Mouse (Mus musculus): ENCODE measurements around the gene Oxnad1. TPM values are rescaled to one million over a fixed set of nuclear protein-coding genes. Genes with fewer than 3 reads are reported as not detected.
"Not testable (repeated sequence)": the region's sequence is repeated elsewhere in the genome, so short reads cannot be mapped to it uniquely, and the experiment has no call there.

Gene Oxnad1
- polyA plus RNA-seq, 1 experiment from 2014 or later: 19.3 TPM

- H3K27ac ChIP-seq (replicated peaks; ENCODE audit: low read depth, low read length): no peak overlapping the region
- H3K4me2 ChIP-seq (ENCODE audit: low read depth, low read length): no peak overlapping the region
- no peaks in the 10 kb centered on the region for H3K9me3 ChIP-seq (replicated peaks; ENCODE audit: control insufficient read depth, low read length)
- no peak for ATAC-seq (replicated peaks; ENCODE audit: insufficient number of reproducible peaks, low FRiP score, low TSS enrichment, low read depth)
- DNase-seq (ENCODE audit: low spot score): peak; percentile 33
- H3K9ac ChIP-seq (replicated peaks; ENCODE audit: low read length): no peak overlapping the region
- H3K4me1 ChIP-seq (ENCODE audit: control insufficient read depth, insufficient read depth, low read length): no peaks in the 10 kb centered on the region
- no peaks in the 10 kb centered on the region for H3K27me3 ChIP-seq (ENCODE audit: control insufficient read depth, insufficient read depth, low read length)
- 61% methylated on average over 2 of the region's 2 CpGs for WGBS
- no peaks in the 10 kb centered on the region for H3K36me3 ChIP-seq (replicated peaks; ENCODE audit: control insufficient read depth, insufficient read depth, low read depth, low read length)
- no peak overlapping the region for H3K4me3 ChIP-seq (ENCODE audit: low read depth, low read length)
Measured at GRCm38 (mm10) chr14:32134293-32134692, 49.1 kb downstream of the Oxnad1 start.

GRCm38 (mm10) chr14:32136467-32136866 is 51.3 kb downstream of the Oxnad1 start:
- not testable (repeated sequence) for ATAC-seq (replicated peaks; ENCODE audit: insufficient number of reproducible peaks, low FRiP score, low TSS enrichment, low read depth); H3K9me3 ChIP-seq (replicated peaks; ENCODE audit: control insufficient read depth, low read length); H3K27me3 ChIP-seq (ENCODE audit: control insufficient read depth, insufficient read depth, low read length); DNase-seq (ENCODE audit: low spot score); H3K4me3 ChIP-seq (ENCODE audit: low read depth, low read length); H3K9ac ChIP-seq (replicated peaks; ENCODE audit: low read length); H3K27ac ChIP-seq (replicated peaks; ENCODE audit: low read depth, low read length); H3K4me2 ChIP-seq (ENCODE audit: low read depth, low read length); H3K36me3 ChIP-seq (replicated peaks; ENCODE audit: control insufficient read depth, insufficient read depth, low read depth, low read length); H3K4me1 ChIP-seq (ENCODE audit: control insufficient read depth, insufficient read depth, low read length)
- WGBS: 60% methylated on average over 3 of the region's 3 CpGs

GRCm38 (mm10) chr14:32140359-32140965 is 55.3 kb downstream of the Oxnad1 start:
- ATAC-seq (replicated peaks; ENCODE audit: insufficient number of reproducible peaks, low FRiP score, low TSS enrichment, low read depth) (no peak), DNase-seq (ENCODE audit: low spot score) (no peak)
- Histone ChIP-seq H3K27ac (replicated peaks; ENCODE audit: low read depth, low read length) (no peak overlapping the region), H3K4me3 (ENCODE audit: low read depth, low read length) (no peak overlapping the region), H3K9ac (replicated peaks; ENCODE audit: low read length) (no peak overlapping the region), H3K9me3 (replicated peaks; ENCODE audit: control insufficient read depth, low read length) (no peaks in the 10 kb centered on the region), H3K4me1 (ENCODE audit: control insufficient read depth, insufficient read depth, low read length) (no peaks in the 10 kb centered on the region), H3K27me3 (ENCODE audit: control insufficient read depth, insufficient read depth, low read length) (no peaks in the 10 kb centered on the region), H3K36me3 (replicated peaks; ENCODE audit: control insufficient read depth, insufficient read depth, low read depth, low read length) (no peaks in the 10 kb centered on the region), H3K4me2 (ENCODE audit: low read depth, low read length) (no peak overlapping the region)
- WGBS: 73% methylated on average over 5 of the region's 5 CpGs

GRCm38 (mm10) chr14:32141723-32142122 is 56.5 kb downstream of the Oxnad1 start, which contains the start of gene Msmb:
TSS of gene Msmb (plus strand) at chr14:32142023.
- H3K4me1 ChIP-seq (ENCODE audit: control insufficient read depth, insufficient read depth, low read length): no peaks in the 10 kb centered on the region
- H3K9ac ChIP-seq (replicated peaks; ENCODE audit: low read length): no peak within 1 kb of the TSS
- no peaks in the 10 kb centered on the region for H3K36me3 ChIP-seq (replicated peaks; ENCODE audit: control insufficient read depth, insufficient read depth, low read depth, low read length)
- ATAC-seq (replicated peaks; ENCODE audit: insufficient number of reproducible peaks, low FRiP score, low TSS enrichment, low read depth): no peak
- H3K27me3 ChIP-seq (ENCODE audit: control insufficient read depth, insufficient read depth, low read length): no peaks in the 10 kb centered on the region
- no peak for DNase-seq (ENCODE audit: low spot score)
- no peak within 1 kb of the TSS for H3K27ac ChIP-seq (replicated peaks; ENCODE audit: low read depth, low read length)
- no peaks in the 10 kb centered on the region for H3K9me3 ChIP-seq (replicated peaks; ENCODE audit: control insufficient read depth, low read length)
- no peak within 1 kb of the TSS for H3K4me3 ChIP-seq (ENCODE audit: low read depth, low read length)
- no peak within 1 kb of the TSS for H3K4me2 ChIP-seq (ENCODE audit: low read depth, low read length)
- 88% methylated on average over 5 of the region's 5 CpGs for WGBS

- Histone ChIP-seq H3K4me3 (ENCODE audit: low read depth, low read length) (no peak overlapping the region), H3K36me3 (replicated peaks; ENCODE audit: control insufficient read depth, insufficient read depth, low read depth, low read length) (no peaks in the 10 kb centered on the region), H3K9me3 (replicated peaks; ENCODE audit: control insufficient read depth, low read length) (no peaks in the 10 kb centered on the region), H3K27ac (replicated peaks; ENCODE audit: low read depth, low read length) (no peak overlapping the region), H3K27me3 (ENCODE audit: control insufficient read depth, insufficient read depth, low read length) (no peaks in the 10 kb centered on the region), H3K4me1 (ENCODE audit: control insufficient read depth, insufficient read depth, low read length) (no peaks in the 10 kb centered on the region), H3K4me2 (ENCODE audit: low read depth, low read length) (no peak overlapping the region), H3K9ac (replicated peaks; ENCODE audit: low read length) (no peak overlapping the region)
- ATAC-seq (replicated peaks; ENCODE audit: insufficient number of reproducible peaks, low FRiP score, low TSS enrichment, low read depth): no peak
- DNase-seq (ENCODE audit: low spot score): no peak
Measured at GRCm38 (mm10) chr14:32144734-32145133, 59.6 kb downstream of the Oxnad1 start.

GRCm38 (mm10) chr14:32145401-32145800 is 60.2 kb downstream of the Oxnad1 start:
- 67% methylated on average over 4 of the region's 4 CpGs for WGBS
- Histone ChIP-seq H3K4me1 (ENCODE audit: control insufficient read depth, insufficient read depth, low read length) (no peaks in the 10 kb centered on the region), H3K9ac (replicated peaks; ENCODE audit: low read length) (no peak overlapping the region), H3K27ac (replicated peaks; ENCODE audit: low read depth, low read length) (no peak overlapping the region), H3K36me3 (replicated peaks; ENCODE audit: control insufficient read depth, insufficient read depth, low read depth, low read length) (no peaks in the 10 kb centered on the region), H3K4me3 (ENCODE audit: low read depth, low read length) (no peak overlapping the region), H3K27me3 (ENCODE audit: control insufficient read depth, insufficient read depth, low read length) (no peaks in the 10 kb centered on the region), H3K4me2 (ENCODE audit: low read depth, low read length) (no peak overlapping the region), H3K9me3 (replicated peaks; ENCODE audit: control insufficient read depth, low read length) (no peaks in the 10 kb centered on the region)
- DNase-seq (ENCODE audit: low spot score) (no peak), ATAC-seq (replicated peaks; ENCODE audit: insufficient number of reproducible peaks, low FRiP score, low TSS enrichment, low read depth) (no peak)

GRCm38 (mm10) chr14:32145809-32146511 is 60.8 kb downstream of the Oxnad1 start:
- DNase-seq (ENCODE audit: low spot score) (no peak), ATAC-seq (replicated peaks; ENCODE audit: insufficient number of reproducible peaks, low FRiP score, low TSS enrichment, low read depth) (no peak)
- no peak overlapping the region for H3K4me2 ChIP-seq (ENCODE audit: low read depth, low read length)
- H3K4me1 ChIP-seq (ENCODE audit: control insufficient read depth, insufficient read depth, low read length): no peaks in the 10 kb centered on the region
- no peaks in the 10 kb centered on the region for H3K9me3 ChIP-seq (replicated peaks; ENCODE audit: control insufficient read depth, low read length)
- no peak overlapping the region for H3K27ac ChIP-seq (replicated peaks; ENCODE audit: low read depth, low read length)
- H3K27me3 ChIP-seq (ENCODE audit: control insufficient read depth, insufficient read depth, low read length): no peaks in the 10 kb centered on the region
- H3K36me3 ChIP-seq (replicated peaks; ENCODE audit: control insufficient read depth, insufficient read depth, low read depth, low read length): no peaks in the 10 kb centered on the region
- H3K4me3 ChIP-seq (ENCODE audit: low read depth, low read length): no peak overlapping the region
- H3K9ac ChIP-seq (replicated peaks; ENCODE audit: low read length): no peak overlapping the region
- 85% methylated on average over 7 of the region's 7 CpGs for WGBS

- DNase-seq (ENCODE audit: low spot score): no peak
- Histone ChIP-seq H3K36me3 (replicated peaks; ENCODE audit: control insufficient read depth, insufficient read depth, low read depth, low read length) (no peaks in the 10 kb centered on the region), H3K9ac (replicated peaks; ENCODE audit: low read length) (no peak overlapping the region), H3K4me1 (ENCODE audit: control insufficient read depth, insufficient read depth, low read length) (no peaks in the 10 kb centered on the region), H3K27ac (replicated peaks; ENCODE audit: low read depth, low read length) (no peak overlapping the region), H3K9me3 (replicated peaks; ENCODE audit: control insufficient read depth, low read length) (no peaks in the 10 kb centered on the region), H3K4me2 (ENCODE audit: low read depth, low read length) (no peak overlapping the region), H3K4me3 (ENCODE audit: low read depth, low read length) (no peak overlapping the region), H3K27me3 (ENCODE audit: control insufficient read depth, insufficient read depth, low read length) (no peaks in the 10 kb centered on the region)
- ATAC-seq (replicated peaks; ENCODE audit: insufficient number of reproducible peaks, low FRiP score, low TSS enrichment, low read depth): no peak
- 69% methylated on average over 2 of the region's 2 CpGs for whole genome bisulfite sequencing
Measured at GRCm38 (mm10) chr14:32146578-32146977, 61.4 kb downstream of the Oxnad1 start.

Data from embryonic facial prominence, embryonic 11.5 days (tissue).